Mouse (Mus musculus) myocyte (in vitro differentiated cells): ENCODE data around the gene Dock1.

ENCODE experiments used
- CEBPB ChIP-seq: IDR thresholded peaks from 2 replicates; pipeline ENCODE4 v1.6.1; 2011; ENCODE audit warnings: mild to moderate bottlenecking, moderate library complexity; ENCODE audit not compliant: poor library complexity, insufficient read depth, severe bottlenecking
- E2F4 ChIP-seq: IDR thresholded peaks from one replicate; pipeline ENCODE4 v1.6.1; 2011; ENCODE audit warnings: mild to moderate bottlenecking, control low read depth, moderate library complexity; ENCODE audit not compliant: insufficient read depth
- MAX ChIP-seq: IDR thresholded peaks from one replicate; pipeline ENCODE4 v1.6.1; 2011; ENCODE audit warnings: low read depth, mild to moderate bottlenecking, control low read depth
- POLR2A ChIP-seq: IDR thresholded peaks from one replicate; pipeline ENCODE4 v1.6.1; 2011; ENCODE audit warnings: low read depth, mild to moderate bottlenecking, control low read depth, moderate library complexity; ENCODE audit not compliant: insufficient read length
- POLR2AphosphoS2 ChIP-seq: IDR thresholded peaks from one replicate; pipeline ENCODE4 v1.6.1; 2011; ENCODE audit warnings: low read depth, control low read depth; ENCODE audit not compliant: insufficient read length
- TCF12 ChIP-seq: IDR thresholded peaks from one replicate; pipeline ENCODE4 v1.6.1; 2011; ENCODE audit warnings: mild to moderate bottlenecking, control low read depth; ENCODE audit not compliant: poor library complexity, insufficient read depth, severe bottlenecking

DNA sequence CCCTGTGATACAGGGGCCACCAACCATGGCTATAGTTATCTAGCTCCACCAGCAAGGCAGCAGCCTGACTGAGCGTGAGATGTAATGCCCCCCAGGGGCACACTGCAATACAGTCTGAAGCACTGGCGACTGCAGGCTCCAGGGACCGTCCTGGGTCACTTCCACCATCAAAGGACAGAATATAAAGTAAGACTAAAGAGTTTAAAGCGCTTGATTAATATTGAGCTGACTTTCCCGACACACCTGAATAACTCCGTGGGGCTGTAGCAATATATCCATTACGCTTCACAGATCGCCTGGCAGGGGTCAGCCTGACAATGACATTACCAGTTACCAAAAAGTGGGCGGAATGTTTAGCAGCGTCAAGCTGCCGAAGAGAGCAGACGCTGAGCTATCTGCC lies 464.2 kb downstream of the Dock1 start:
- TF ChIP-seq POLR2A (no peak), MAX (no peak), POLR2AphosphoS2 (no peak), E2F4 (no peak), CEBPB (no peak), TCF12 (no peak)
